Mouse (Mus musculus): ENCODE data around the gene Samd10.

The Samd10 gene

DNA sequence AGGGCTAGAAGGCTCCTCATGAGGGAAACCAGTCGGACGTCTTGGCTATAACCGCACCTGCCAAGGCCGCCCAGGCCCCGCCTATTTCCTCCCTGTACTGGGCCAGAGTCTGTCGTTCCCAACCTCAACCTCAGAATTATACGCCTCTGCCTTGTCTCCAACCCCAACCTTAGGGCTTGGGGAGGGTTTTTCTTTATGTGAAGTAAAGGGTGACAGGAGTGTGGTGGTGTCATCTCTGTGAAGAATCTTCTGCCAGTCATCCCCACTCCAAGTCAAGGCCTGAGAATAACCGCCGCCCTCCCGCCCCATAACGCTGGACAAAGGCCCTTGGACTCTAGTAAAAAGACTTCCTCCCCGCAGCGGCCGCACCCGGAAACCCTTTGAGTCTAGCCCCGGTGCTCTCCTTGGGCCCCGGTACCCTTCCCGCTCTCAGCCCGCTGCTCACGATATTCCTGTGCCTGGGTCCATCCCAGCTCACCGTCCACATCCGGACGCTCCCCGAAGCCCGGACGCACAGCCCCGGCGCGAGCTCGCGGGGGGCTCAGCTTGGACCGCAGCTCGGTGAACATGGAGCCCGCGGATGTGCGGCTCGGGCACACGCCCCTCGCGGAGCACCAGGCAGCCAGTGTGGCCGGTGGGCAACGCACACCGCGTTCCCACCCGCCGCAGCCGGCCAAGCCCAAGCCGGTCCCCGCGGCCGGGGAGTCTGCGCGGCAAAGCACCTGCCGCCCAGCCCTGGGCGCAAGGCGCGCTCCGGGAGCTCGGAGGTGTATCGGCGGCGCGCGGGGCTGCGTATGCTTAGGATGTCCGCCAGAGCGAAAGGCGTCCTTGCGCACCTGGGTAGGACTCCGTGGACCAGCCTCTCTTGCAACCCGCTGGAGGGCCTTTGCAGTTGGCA is at the start of gene Samd10:
Gene Samd10, minus strand, starts transcription at position 759 of the 898 bp plus-strand sequence.
- peak; percentile 62 to 64 for DNase-seq (ENCODE audit: low spot score in 2 of 2)

DNA sequence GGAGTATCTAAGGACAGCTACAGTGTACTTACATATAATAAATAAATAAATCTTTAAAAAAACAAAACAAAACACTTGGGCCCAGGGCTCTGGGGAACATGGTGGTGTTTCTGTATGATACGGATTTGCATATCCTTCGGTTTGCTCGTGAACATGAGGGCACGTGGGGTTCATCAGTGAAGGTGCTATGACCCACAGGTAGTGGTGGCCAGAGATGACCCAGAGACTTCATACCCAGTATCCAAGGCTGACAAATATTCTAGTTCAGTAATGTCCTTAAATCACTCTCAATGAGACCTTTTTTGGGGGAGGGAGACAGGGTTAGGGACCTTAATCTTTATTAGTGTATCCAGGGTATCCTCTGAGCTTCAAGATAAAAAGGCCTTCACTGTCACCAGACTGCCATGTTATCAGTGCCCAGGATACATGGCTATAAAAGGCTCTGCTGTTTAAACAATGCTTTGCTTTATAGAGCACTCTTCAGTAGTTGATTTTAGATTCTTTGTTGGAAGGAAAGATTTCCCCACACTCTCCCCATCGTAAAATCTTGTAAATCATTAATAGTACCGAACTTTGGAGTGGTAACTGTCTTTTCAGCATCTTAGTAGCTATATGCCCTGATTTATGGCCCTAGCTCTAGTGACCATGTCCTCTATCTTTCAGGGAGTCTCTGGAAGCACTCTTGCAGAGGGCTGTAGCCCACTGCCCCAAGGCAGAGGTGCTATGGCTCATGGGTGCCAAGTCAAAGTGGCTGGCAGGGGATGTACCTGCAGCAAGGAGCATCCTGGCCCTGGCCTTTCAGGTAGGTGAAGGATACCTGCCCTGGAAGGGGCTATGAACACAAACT is 47.8 kb upstream of the Samd10 start:
- no peak for DNase-seq (ENCODE audit: low spot score in 2 of 2)

DNA sequence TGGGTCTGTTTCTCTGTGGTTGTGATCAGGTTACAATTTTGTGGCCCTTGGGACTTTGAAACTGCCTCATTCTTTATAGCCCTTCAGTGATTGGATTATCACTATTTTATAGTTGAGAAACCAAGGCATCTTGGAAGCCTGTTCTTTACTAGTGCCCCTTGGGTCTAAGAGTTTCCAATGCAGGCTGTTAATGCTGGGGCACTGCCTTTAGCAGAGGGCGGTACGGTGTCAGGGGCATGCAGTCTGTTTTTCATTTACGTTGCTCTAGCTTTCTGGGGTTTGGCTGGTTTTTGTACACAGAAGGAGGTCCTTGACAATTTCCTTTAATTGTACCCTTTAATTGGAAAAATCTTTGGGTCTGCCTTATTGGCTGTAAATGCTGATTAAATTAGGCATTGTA is 46.7 kb upstream of the Samd10 start:
- no peak for DNase-seq (ENCODE audit: low spot score in 2 of 2)

DNA sequence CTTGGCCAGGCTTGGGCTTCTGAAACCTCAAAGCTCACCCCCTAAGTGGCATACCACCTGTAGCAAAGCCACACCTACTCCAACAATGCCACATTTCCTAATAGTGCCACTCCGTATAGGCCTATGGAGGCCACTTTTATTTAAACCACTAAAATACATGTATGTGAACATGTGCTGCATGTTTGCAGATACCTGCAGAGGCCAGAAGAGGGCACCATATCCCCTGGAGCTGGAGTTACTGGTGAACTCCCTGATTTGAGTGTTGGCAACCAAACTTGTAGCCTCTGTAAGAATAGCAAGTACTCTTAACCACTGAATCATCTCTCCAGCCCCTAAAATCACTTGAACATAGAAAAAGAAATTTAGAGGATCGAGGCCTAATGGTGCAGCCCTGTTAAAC is 45.3 kb upstream of the Samd10 start:
- DNase-seq (ENCODE audit: low spot score in 2 of 2) = peak; percentile 17 to 49

DNA sequence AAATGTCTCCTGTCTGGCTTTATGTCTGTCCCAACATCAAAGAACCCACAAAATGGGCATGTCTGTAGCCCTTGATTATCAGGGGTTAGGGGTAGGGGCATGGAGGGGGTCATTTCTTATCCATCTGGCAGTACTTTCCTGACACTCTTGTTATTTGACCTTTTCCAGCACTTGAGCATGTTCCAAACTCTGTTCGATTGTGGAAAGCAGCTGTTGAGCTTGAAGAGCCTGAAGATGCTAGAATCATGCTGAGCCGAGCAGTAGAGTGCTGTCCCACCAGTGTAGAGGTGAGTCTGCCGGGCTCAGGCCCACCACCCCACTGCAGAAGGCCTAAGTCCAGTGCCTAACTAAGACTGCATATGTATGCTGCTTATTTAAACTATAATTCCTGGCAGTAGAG is 36.9 kb upstream of the Samd10 start:
- no peak for DNase-seq (ENCODE audit: low spot score in 2 of 2)

DNA sequence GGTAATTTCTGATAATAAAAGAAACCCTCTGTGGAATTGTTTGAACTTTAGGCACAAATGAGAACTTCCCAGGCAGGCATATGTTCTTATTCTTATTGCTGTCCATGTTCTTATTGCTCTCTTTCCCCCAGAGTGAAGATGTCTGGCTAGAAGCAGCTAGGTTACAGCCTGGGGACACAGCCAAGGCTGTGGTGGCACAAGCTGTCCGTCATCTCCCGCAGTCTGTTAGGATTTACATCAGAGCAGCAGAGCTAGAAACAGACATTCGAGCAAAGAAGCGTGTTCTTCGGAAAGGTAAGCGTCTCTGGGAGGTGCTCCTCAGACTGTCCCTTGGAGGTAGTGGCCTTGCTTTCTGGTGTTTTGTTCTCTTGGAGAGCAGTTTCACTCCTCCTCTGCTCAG is 33.6 kb upstream of the Samd10 start:
- no peak for DNase-seq (ENCODE audit: low spot score in 2 of 2)

DNA sequence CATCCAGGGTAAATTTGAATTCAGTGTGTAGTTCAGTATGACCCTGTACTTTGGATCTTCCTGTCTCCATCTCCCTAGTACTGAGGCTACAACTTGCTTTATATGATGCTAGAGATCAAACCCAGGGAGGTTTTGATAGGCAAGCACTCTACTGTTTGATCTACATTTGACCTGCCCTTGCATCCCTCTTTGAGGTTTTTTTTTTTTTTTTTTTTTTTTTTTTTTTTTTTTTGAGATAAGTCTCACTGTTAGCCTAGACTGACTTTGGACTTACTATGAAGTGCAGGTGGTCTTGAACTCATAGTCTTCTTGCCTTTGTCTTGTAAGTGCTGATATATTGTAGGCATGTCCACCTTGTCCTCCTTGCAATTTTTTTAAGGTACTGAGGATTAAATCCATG is 29.5 kb upstream of the Samd10 start:
- DNase-seq (ENCODE audit: low spot score in 2 of 2) = no peak

DNA sequence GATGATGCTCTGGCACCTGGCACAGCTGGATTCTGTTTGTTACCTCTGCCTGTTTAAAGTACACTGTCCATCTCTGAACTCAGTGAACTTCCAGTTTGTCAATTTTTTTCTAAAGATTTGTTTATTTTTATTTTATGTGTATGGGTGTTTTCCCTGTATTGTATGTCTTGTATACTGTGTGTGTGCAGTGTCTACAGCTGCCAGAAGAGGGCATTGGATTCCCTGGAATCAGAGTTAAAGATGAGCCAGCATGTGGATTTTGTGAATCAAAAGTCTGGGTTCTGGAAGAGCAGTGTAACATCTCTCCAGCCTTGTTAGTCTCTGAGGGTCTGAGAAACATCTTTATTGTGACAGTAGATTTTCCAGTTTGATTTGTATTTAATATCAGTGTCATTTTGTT is 24.4 kb upstream of the Samd10 start:
- no peak for DNase-seq (ENCODE audit: low spot score in 2 of 2)

DNA sequence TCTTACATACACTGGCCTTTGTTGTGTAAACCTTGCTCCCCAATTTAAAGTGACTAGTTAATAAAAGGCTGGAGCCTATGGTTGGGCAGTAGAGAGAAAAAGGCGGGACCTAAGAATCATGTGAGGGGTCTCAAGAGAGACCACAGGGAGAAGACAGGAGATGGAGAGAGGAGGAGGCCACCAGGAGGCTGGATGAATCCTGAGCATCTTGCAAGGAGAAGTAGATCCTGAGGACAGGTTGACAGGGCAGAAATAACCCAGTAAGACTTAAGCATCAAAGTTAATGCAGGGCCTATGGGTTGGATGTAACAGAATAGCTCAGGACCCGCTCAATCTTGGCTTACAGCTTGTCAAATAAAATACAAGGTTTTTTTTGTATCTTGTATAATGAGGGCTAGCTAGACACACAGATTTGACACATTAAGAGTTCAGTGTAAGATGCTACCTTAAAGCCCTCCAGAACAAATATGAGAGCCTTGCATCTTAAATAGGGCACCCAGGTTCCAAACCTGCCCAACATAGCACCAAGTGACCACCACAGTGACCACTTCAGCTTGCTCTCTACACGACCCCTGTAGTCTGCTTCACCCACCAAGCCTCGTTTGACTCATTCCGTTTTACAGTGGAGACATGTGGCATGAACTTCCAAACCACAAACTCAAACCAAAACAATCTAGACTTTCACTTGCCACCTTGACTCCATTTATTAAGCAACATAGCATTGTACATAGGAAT is 19.9 kb upstream of the Samd10 start:
- no peak for DNase-seq (ENCODE audit: low spot score in 2 of 2)

DNA sequence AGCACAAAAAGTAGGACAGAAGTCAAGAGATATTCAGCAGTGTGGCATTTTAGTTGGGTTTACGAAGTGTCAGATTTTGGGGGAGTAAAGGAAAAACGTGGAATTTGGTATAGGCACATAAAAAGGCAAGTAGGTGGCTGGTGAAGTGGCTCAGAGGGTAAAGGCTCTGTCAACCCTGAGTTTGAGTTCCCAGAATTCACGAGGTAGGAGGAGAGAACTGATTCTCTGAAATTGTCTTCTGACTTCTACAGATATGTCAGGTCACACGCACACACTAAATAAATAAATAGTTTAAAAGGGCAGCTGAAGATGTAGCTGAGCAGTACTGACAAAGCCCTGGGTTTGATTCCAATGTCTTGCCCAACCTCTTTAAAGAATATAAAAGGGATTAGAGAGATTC is 3.4 kb upstream of the Samd10 start:
- no peak for DNase-seq (ENCODE audit: low spot score in 2 of 2)

DNA sequence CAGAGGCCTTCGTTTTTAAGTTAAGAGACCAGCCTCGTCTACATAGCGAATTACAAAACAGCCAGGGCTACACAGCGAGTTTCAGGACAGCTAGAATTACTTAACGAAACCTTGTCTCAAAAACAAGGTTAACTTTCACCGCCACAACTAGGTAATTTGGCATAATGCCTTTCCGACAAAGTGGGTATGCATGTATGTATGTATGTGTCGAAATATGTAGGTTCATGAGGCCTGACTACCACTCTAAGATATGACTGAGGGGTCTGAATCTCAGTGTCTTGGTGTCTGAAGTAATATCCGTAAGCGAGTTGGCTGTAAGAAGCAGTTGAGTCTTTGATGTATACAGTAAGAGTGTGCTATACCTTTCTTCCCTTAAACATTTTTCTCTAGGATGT is 2.7 kb upstream of the Samd10 start:
- DNase-seq (ENCODE audit: low spot score in 2 of 2) = no peak

DNA sequence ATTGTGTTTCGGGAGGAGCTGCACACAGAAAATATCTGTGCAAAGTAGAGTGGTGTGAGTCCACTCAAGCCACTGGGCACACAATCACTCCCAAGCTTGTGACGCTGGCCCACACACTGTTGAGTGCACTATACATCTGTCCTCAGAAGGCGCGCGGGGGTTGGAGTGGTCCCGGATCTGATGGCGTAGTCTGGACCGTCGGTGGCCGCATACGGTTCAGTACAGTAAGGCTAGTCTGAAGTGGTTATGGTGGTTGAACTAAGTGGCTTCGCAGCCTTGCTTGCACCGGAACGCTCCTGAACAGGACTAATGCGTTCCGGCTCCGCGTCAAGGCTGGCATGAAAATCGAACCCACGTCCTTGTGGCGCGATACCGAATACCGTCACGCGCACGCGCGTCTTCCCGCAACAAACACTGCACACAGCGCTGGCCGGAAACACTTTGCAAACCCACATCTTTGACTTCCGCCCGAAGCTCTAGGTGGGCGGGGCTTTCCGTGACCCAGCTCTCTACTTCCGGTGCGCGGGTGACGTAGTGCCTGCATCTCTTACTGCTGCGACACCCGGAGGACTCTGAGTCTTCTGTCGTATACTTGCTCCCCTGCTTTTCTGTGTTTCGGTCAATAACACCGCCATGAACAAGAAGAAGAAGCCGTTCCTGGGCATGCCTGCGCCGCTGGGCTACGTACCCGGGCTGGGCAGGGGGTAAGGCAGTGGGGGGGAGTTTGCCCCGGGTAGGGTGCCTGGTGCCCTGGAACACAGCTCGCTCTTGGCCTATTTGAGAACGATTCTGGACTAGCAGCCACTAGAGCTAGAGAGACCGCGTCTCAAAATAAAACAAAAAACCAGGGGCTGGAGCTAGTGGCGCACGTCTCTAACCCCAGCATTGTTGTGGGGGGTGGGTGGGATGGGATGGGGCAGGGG is 2.1 kb upstream of the Samd10 start:
- DNase-seq (ENCODE audit: low spot score in 2 of 2) = peak; percentile 96 to 97

DNA sequence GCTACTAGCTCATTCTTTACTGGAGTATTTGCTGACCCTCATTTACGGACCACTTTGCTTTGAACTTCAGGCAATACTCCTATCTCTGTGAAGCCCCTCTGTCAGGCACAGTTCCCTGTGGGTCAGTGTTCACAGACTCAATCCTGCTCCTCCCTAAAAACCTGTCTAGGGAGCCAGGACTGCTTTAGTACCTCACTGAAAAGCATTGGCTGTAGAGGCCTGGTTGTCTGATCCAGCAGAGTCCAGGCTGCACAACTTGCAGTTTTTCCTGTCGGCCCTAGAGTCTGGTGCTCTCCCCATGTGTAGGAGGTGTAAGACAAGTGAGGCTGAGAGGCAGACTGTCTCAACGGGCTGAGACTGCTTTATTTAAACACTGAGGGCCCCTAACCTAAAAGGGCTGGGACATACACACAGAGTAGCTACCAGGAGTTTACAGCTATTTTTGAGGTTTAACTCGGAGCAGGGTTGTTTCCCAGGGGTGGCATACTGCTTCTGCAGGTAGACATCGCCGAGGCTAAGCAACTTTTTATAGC is 1.3 kb upstream of the Samd10 start:
- DNase-seq (ENCODE audit: low spot score in 2 of 2) = no peak

DNA sequence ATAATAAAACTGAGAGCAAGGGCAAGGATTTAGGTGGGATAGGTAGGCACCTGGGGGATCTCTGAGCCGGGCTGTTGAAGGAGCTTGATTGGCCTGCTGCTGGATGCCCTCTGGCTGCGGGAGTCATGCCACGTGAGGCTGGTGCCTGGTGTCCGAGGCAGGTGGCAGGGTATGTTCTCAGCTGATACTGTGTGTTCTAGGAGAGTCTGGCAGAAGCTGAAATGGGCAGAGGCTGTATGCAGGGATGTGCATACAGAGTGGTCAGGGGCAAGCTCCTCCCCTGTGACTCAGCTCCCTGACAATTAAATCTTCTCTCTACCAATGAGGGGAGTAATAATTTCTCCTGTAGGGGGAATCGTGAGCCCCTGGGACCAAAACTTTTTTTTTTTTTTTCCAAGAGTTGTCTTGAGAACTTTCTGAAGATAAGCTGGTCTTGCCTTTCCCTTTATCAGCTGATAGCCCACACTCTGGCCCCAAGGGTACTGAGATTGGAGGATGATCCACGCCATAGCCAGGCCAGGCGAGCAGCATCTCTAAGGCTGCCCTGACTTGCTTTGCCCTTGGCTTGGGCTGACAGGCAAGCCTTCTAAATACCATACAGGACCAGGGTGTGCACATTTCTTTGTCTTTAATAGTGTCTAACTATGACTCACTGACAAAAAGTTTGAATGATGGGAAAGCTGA is 1.5 kb downstream of the Samd10 start:
- DNase-seq (ENCODE audit: low spot score in 2 of 2) = no peak

DNA sequence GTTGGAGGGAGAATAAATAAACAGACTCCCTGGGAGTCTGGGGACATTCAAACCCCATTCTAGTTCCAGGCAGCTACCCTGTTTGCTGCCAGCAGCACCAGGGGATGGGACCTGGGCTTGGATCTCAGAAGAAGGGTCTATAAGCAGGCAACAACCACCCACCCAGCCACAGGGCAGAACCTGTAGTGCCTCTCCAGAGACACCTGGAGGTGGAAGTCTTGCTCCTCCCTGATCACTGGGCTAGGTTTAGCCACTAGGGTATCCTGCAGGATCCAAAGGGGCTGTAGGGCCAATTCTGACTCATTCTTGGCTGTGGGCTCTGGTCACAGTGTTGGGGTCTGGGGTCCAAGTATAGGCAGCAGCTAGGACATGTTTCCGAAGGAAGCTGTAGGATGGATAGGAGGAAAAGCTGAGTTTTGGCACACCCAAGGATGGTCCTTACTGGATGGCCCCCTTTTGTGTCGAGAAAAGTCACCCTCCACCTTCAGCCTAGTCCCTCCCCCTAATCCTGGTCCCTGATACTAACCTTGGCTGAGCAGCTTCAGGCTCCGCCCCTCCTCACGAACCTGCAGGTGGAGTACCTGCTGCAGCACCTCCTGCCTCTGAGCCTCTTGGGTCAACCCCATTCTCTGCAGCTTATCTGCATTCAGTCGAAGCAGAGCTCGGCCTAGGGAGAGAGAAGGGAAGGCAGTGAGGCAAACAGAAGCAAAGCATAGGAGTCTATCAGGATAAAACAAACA is 2.6 kb downstream of the Samd10 start:
- DNase-seq (ENCODE audit: low spot score in 2 of 2) = no peak

DNA sequence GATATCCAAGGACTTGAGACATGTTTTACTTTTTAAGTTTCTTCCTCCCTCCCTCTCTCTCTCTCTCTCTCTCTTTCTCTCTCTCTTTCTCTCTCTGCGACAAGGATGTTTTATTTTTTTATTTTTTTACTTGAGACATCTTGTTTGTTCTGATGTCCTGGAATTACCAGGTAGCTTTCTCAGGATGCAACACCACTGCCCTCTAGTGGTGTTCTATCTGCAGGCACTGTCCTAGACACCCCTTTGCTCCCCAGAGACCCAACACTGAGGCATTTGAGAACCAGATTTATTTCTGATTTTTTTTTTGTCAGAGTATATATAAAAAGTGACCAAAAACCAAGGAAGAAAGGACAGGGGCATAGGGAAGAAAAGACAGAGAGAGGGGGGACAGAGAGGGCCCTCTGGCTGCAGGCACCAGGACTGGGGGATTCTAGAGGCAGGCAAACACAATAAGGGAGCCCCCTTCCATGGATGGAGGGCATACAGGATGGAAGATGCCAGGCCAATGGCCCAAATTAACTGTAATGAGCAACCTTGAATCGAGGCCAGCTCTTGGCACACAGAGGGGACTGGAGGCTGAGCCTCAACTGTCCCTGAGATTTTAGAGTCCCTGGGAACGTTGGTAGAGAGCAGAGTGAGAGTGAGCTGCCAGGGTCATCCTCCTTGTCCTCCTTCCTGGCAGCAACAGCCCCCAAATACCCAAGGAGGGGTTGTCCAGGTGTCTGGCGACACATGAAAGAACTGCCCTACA is 3.9 kb downstream of the Samd10 start:
- DNase-seq (ENCODE audit: low spot score in 2 of 2) = peak in 1 of 2 experiments; percentile 39

DNA sequence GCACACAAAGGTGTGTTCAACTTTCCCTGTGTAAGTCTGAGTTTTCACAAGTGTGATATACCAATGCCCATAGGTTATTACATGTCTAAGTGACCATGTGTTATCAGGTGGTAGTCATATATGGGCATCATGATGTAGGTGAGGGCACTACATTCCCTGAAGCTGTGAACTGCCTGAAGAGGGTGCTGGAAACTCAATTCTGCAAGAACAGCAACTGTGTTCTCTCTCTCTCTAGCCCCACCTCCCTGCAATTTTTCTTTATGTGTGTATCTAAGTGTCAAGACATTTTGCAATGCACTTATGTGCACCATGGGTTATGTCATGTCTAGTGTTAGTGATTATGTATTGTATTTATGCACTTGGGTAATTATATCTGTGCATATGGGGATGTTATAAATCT is 5.1 kb downstream of the Samd10 start:
- no peak for DNase-seq (ENCODE audit: low spot score in 2 of 2)

DNA sequence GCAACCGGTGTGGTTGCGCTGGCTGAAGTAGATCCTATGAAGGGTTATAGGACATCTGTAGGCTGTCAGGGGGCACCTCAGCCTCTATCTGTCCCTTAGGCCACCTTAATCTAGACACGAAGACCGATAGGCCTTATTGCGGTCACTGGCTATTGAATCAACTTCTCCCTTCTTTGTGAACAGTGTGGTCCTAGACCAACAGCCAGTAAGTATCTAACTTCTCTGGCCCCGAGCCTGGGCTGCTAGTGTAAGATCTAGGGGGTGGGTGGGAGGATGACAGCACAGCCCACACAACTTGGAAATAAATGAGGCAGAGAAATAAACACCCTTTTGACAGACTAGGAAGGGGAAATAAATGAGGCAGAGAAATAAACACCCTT is 6.0 kb downstream of the Samd10 start:
- DNase-seq (ENCODE audit: low spot score in 2 of 2) = no peak
